Mouse (Mus musculus) neural tube, embryonic 12.5 days (tissue): Measurements from ENCODE around the gene Bbs9. TPM values are rescaled to one million over a fixed set of nuclear protein-coding genes. Genes with fewer than 3 reads are reported as not detected.

Experiments used
- ATAC-seq: fragments of 200-750 bp; cut with Nextera tagmentation; 2 replicates; pipeline ENCODE4 v1.8.0; 2017; ENCODE audit warnings: low read depth, mild to moderate bottlenecking, moderate TSS enrichment, moderate library complexity; ENCODE audit not compliant: low FRiP score
- H3K27ac ChIP-seq: fragments of 300-500 bp; sonication (generic); 2 replicates; pipeline ENCODE4 v1.5.1; 2016
- H3K27me3 ChIP-seq: fragments of 300-500 bp; sonication (generic); replicated peaks from 2 replicates; pipeline ENCODE4 v1.6.1; 2016; ENCODE audit warnings: mild to moderate bottlenecking
- H3K36me3 ChIP-seq: fragments of 300-500 bp; sonication (generic); 2 replicates; pipeline ENCODE4 v1.6.1; 2016; ENCODE audit warnings: mild to moderate bottlenecking
- H3K4me1 ChIP-seq: fragments of 300-500 bp; sonication (generic); 2 replicates; pipeline ENCODE4 v1.6.1; 2016
- H3K4me2 ChIP-seq: fragments of 300-500 bp; sonication (generic); replicated peaks from 2 replicates; pipeline ENCODE4 v1.6.1; 2016; ENCODE audit warnings: mild to moderate bottlenecking
- H3K4me3 ChIP-seq: fragments of 300-500 bp; sonication (generic); 2 replicates; pipeline ENCODE4 v1.5.1; 2016
- H3K9ac ChIP-seq: fragments of 300-500 bp; sonication (generic); 2 replicates; pipeline ENCODE4 v1.6.1; 2016; ENCODE audit warnings: mild to moderate bottlenecking
- H3K9me3 ChIP-seq: fragments of 300-500 bp; sonication (generic); 2 replicates; pipeline ENCODE4 v1.6.1; 2016; ENCODE audit warnings: mild to moderate bottlenecking
- WGBS: fragments of 180-500 bp; shearing (Covaris S2); methylation state at CpG from one replicate; pipeline ENCODE4 v1.1.7; 2016; 5-methylcytosine and 5-hydroxymethylcytosine counted together
- polyA plus RNA-seq: library from polyadenylated mRNA; unstranded; fragments of >200 nt; fragmentation: Nextera tagmentation; extraction: Ambion mirVana; gene quantifications from 2 replicates; pipeline ENCODE4 v1.2.1, GENCODE M21; 2016

Bbs9 gene
- polyA plus RNA-seq, 1 experiment from 2014 or later = 18.5 TPM

DNA sequence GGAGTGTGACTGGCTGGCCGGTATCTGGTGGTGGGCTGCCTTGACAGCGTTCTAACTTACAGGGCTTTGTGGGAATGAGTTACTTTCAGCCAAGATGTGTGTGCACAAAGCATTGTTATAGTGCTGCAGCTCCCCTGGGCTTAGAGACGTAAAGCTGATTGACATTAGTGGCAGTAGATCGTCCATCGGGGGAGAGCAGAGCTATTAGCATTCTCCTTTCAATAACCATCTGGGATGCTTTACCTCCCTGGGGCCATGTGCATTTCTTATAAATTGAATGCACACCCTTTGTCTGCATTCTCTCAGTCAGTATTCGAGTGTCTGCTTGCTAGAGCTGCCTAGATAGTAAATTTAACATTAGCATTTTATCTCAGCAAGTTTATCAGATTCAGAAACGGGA is 214.7 kb downstream of the Bbs9 start:
- Histone ChIP-seq H3K4me3 (no peak overlapping the region), H3K4me1 (no peaks in the 10 kb centered on the region), H3K27me3 (no peaks in the 10 kb centered on the region), H3K9me3 (no peaks in the 10 kb centered on the region), H3K9ac (no peak overlapping the region), H3K4me2 (no peak overlapping the region), H3K36me3 (no peaks in the 10 kb centered on the region), H3K27ac (no peak overlapping the region)
- 23% methylated on average over 7 of the region's 7 CpGs for WGBS
- peak; percentile 75 for ATAC-seq

DNA sequence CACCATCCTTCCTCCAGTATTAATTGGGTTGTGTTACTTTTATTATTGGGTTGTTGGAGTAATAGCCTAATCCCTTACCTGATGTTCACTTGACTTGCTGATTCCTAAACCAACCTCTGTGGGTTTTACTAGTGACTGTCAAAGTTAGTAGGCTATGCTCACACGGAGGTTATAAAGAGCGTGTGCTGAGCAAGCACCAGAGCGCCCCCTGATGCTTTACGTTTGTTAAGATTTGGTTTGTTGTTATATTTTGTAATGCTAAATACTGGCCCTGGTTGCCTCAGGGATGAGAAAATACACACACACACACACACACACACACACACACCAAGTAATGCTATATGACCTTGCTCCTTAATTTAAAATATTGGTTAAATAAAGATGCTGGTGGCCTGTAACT is 219.9 kb downstream of the Bbs9 start:
- Histone ChIP-seq H3K4me2 (no peak overlapping the region), H3K4me1 (no peaks in the 10 kb centered on the region), H3K36me3 (no peaks in the 10 kb centered on the region), H3K27ac (no peak overlapping the region), H3K4me3 (no peak overlapping the region), H3K27me3 (no peaks in the 10 kb centered on the region), H3K9ac (no peak overlapping the region), H3K9me3 (0 out of 2 replicates have a peak, but pooled peaks cover 4% of the 10 kb centered on the region)
- WGBS = 91% methylated on average over 4 of the region's 4 CpGs
- ATAC-seq = no peak

DNA sequence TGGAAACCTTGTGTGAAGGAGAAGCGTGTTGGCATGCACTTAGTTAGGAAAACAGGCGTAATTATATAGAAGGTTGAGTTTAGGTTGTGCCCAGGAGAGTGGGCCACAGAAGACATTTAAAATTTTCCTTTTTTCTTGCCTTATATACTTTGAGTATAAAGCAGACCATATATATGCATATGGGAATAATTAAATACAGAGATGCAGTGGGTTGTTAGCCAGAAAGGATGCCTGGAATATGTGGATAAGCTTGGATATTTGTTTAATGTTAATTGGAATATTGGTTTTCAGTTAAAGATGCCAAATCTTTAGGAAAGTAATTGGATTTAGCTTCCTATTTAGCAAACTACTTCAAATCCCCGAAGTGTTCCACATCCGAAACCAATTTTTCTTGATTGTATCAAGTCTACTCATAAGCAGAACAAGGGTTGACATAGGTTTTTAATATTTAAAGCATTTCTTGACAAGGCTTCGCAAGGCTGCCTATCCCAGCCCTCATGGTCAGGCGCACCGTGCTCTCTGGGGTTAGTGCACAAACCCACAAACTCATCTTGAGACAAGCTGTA is 221.4 kb downstream of the Bbs9 start:
- no peak for ATAC-seq
- Histone ChIP-seq H3K4me2 (no peak overlapping the region), H3K27ac (no peak overlapping the region), H3K27me3 (no peaks in the 10 kb centered on the region), H3K9ac (no peak overlapping the region), H3K9me3 (0 out of 2 replicates have a peak, but pooled peaks cover 4% of the 10 kb centered on the region), H3K36me3 (no peaks in the 10 kb centered on the region), H3K4me1 (no peaks in the 10 kb centered on the region), H3K4me3 (no peak overlapping the region)
- 93% methylated on average over 7 of the region's 7 CpGs for WGBS

DNA sequence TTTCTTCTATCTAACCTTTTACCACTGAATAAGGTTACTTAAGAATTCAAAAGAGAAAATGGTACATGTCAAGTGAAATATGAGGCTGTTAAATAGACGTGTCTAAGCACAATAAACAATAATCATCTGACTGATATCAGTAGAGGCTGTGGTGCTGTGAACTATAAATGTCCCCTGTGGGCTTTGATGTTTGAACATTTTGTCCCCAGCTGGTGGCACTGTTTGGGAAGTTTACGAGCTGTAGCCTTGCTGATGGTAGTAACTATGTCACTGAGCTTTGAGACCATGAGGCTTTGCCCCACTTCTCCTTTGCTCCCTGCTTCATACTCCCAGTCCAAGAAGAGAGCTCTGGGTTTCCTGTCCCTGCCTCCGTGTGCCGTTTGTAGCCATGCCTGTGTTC is 222.3 kb downstream of the Bbs9 start:
- no peak overlapping the region for H3K9ac ChIP-seq
- H3K4me1 ChIP-seq = no peaks in the 10 kb centered on the region
- no peak for ATAC-seq
- H3K27me3 ChIP-seq = no peaks in the 10 kb centered on the region
- 0 out of 2 replicates have a peak, but pooled peaks cover 4% of the 10 kb centered on the region for H3K9me3 ChIP-seq
- no peak overlapping the region for H3K4me2 ChIP-seq
- no peaks in the 10 kb centered on the region for H3K36me3 ChIP-seq
- no peak overlapping the region for H3K27ac ChIP-seq
- 46% methylated on average over 4 of the region's 4 CpGs for WGBS
- H3K4me3 ChIP-seq = no peak overlapping the region

DNA sequence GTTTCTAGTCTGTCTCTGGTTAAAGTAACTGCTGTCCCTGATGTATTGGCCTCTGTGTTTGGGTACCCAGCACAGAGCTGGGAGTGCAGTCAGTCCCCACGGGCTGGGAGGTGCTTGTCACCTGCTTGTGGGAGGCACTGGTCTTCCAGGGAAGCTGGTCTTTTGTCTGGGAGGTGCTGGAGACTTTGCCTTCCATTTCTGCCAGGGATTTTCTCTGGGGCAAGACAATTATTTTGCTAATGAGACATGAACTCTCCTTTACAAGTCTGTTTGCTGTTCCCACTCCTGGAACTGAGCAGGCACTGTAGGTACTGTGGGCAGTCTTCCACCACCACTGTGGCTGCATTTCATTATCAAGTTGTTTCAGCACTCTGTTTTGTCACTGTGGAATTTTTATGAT is 223.0 kb downstream of the Bbs9 start:
- no peak for ATAC-seq
- no peak overlapping the region for H3K27ac ChIP-seq
- no peak overlapping the region for H3K9ac ChIP-seq
- no peaks in the 10 kb centered on the region for H3K4me1 ChIP-seq
- peaks cover 7% of the 10 kb centered on the region; the same call in 1 of the 2 replicates for H3K9me3 ChIP-seq
- H3K4me3 ChIP-seq = no peak overlapping the region
- H3K27me3 ChIP-seq = no peaks in the 10 kb centered on the region
- H3K4me2 ChIP-seq = no peak overlapping the region
- 12% methylated on average over 1 of the region's 1 CpGs for WGBS
- H3K36me3 ChIP-seq = no peaks in the 10 kb centered on the region

DNA sequence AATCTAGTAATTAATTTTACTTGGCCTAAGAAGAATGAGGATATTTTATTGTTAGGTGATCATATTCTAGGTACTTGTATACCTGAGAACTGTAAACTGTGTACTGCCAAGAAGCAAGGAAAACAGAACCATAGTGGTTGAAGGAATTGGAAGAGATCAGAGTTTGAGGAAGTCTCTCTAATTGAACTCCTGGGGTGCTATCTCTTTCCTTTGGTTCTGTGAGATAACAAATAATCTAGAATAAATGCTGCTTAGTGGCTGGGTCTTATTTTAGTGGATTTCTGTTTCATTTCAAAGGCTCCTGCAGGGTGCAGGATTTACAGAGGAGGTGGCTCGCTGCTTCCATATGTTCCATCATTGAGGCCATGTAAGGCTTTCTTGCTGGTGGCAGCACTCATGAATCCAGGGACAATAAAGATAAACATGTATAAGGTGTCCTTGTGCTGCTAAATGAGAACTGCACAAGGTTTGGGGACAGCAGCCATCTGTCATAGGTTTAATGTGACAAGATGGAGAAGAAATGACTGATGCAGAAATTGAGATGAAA is 226.6 kb downstream of the Bbs9 start:
- H3K9ac ChIP-seq = no peak overlapping the region
- no peaks in the 10 kb centered on the region for H3K36me3 ChIP-seq
- H3K27ac ChIP-seq = no peak overlapping the region
- peaks cover 11% of the 10 kb centered on the region; the same call in 1 of the 2 replicates for H3K9me3 ChIP-seq
- no peak overlapping the region for H3K4me3 ChIP-seq
- H3K4me2 ChIP-seq = no peak overlapping the region
- H3K27me3 ChIP-seq = no peaks in the 10 kb centered on the region
- ATAC-seq = no peak
- H3K4me1 ChIP-seq = peaks cover 10% of the 10 kb centered on the region
- 82% methylated on average over 1 of the region's 1 CpGs for WGBS

DNA sequence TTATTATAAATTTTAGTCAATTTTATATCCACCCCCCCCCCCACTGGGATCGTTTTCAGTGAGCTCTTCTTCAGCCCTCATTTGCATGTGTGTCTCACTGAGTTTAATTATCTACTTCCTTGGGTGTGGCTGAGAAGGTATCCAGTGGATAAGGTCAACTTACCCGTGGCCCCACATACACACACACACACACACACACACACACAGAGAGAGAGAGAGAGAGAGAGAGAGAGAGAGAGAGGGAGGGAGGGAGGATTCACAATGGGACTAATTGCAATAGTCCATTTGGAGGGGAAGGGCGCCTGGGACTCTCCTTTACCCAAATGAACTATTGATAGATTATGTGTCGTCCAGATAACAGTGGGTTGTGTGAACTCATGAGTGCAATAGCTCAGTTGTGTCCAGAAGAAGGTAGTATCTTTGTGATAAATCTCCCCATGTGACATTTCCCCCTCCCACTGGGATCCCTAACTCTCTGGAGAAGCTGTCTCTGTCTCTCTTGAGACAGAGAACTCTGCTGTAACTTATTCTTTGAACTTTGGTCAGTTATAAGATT is 227.4 kb downstream of the Bbs9 start:
- ATAC-seq = no peak
- H3K4me3 ChIP-seq = no peak overlapping the region
- no peak overlapping the region for H3K4me2 ChIP-seq
- no peaks in the 10 kb centered on the region for H3K27me3 ChIP-seq
- no peak overlapping the region for H3K27ac ChIP-seq
- H3K9me3 ChIP-seq = peaks cover 11% of the 10 kb centered on the region; the same call in 1 of the 2 replicates
- H3K9ac ChIP-seq = no peak overlapping the region
- H3K4me1 ChIP-seq = peaks cover 16% of the 10 kb centered on the region
- no peaks in the 10 kb centered on the region for H3K36me3 ChIP-seq
- WGBS = 92% methylated on average over 4 of the region's 4 CpGs

DNA sequence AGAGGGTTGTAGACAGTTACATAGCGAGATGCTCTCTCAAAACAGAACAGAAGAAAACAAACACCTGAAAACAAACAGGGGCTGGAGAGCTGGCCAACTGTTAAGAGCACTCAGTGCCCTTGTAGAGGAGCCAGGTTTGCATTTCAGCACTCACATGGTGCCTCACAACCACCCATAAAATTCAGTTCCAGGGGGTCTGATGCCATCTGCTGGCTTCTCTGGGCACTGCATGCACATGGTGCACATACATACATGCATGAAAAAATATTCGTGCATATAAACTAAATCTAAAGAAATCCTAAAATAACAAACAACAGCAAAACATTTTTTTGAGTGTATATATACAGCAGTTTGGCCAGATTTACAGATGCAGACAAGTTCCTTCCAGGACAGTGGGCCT is 228.0 kb downstream of the Bbs9 start:
- Histone ChIP-seq H3K27me3 (no peaks in the 10 kb centered on the region), H3K4me1 (peaks cover 16% of the 10 kb centered on the region), H3K27ac (no peak overlapping the region), H3K9me3 (peaks cover 11% of the 10 kb centered on the region; the same call in 1 of the 2 replicates), H3K9ac (no peak overlapping the region), H3K4me2 (no peak overlapping the region), H3K4me3 (no peak overlapping the region), H3K36me3 (no peaks in the 10 kb centered on the region)
- WGBS = 94% methylated on average over 2 of the region's 2 CpGs
- ATAC-seq = no peak

DNA sequence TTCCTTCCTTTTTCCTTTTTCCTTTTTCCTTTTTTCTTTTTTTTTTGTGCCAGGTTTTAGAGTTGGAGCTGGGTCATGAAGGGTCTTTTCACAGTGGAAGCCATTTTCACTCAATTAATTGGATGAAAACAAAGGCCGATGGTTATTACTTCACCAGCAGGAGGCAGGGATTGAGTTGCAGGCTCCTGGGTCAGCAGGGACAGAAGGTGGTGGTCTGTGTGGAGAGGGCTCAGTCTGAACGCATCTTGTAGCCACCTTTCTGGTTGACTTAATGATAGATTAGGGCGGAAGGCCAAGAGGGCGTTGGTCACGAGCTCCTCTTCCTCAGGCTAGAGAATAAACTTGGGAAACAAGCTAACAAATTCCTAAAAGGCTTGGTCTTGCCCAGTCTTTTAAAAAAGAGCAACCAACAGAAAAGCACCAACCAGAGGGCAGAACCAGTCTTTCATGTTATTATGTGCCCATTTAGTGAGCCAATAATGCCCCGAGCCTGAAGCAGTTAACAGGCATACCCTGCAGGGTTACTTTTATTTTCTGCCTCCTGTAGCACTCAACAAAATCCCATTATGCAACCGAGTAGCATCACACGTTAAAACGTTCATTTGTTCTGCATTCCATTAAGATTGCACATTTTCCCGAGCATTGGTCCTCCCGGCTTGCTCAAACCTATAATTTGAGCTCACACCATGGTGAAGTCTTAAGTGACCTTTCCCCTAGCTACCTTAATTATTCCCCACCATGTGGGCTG is 231.8 kb downstream of the Bbs9 start:
- Histone ChIP-seq H3K27me3 (no peaks in the 10 kb centered on the region), H3K9me3 (peaks cover 7% of the 10 kb centered on the region; the same call in 1 of the 2 replicates), H3K9ac (no peak overlapping the region), H3K4me3 (no peak overlapping the region), H3K27ac (no peak overlapping the region), H3K4me2 (0 out of 2 replicates have a peak overlapping the region, but pooled peaks have one; percentile 3), H3K36me3 (no peaks in the 10 kb centered on the region), H3K4me1 (peaks cover 16% of the 10 kb centered on the region)
- 0 out of 2 replicates have a peak, but pooled peaks have one; percentile 19 for ATAC-seq
- WGBS = 11% methylated on average over 11 of the region's 11 CpGs

DNA sequence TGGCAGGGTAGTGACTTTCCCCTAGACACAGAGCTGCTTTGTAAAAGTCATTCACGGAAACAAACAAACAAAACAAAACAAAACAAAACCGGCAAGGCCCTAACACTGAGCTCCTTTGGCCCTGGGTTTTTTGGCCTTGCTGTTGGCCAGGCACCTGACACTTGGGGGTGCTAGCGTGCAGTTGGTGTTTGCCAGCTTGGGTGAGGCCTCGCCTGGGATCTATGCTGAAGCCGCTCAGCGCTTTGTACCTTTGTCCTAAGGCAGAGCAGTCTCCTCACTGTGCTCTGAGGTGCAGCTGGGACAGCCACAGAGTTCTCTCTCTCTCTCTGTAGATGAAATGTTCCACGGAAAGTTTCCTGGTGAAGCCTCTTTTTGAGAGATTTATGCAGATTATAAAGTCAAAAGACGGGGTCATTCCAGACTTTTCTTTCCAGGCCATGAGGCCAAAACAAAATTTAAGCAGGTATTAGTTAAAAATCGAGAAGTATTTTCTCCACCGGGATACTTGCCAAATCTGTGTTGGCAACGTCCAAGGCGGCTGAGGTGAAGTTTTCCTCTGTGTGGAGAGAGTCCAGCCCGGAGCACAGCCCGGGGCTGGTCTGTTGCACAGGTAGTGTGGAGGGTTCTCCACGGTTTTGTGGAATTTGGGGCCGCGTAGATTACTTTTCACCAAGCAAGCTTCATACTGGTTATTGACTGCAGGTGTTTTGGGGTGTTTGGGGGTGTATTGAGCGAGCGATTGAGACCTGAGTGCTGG is 233.6 kb downstream of the Bbs9 start:
- H3K9ac ChIP-seq = no peak overlapping the region
- H3K27ac ChIP-seq = no peak overlapping the region

DNA sequence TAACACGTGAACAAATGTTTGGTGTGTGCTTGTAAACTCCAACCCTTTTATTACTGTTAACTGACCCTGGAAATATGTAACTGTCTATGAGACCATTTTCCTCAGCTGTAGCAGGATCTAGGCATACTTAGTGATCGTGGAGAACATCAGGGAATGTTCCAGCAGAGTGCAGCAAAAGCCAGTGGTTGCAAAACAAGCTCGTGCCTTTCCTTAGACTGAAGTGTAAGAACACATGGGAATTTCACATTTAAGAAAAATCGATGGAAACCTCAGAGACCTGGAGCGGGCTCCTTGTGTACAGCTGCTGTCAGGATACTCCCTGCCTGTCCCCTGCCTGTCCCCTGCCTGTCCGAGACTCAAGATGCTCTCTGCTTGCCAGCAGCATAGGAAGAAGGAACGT is 234.5 kb downstream of the Bbs9 start:
- no peak overlapping the region for H3K9ac ChIP-seq
- H3K27me3 ChIP-seq = no peaks in the 10 kb centered on the region
- ATAC-seq = no peak
- H3K9me3 ChIP-seq = no peaks in the 10 kb centered on the region
- no peaks in the 10 kb centered on the region for H3K36me3 ChIP-seq
- H3K4me1 ChIP-seq = peaks cover 16% of the 10 kb centered on the region
- H3K4me3 ChIP-seq = no peak overlapping the region
- WGBS = 75% methylated on average over 7 of the region's 7 CpGs
- H3K4me2 ChIP-seq = no peak overlapping the region
- no peak overlapping the region for H3K27ac ChIP-seq

More for the DNA sequence above, 233.6 kb downstream of the Bbs9 start:
- Histone ChIP-seq H3K9me3 (no peaks in the 10 kb centered on the region), H3K27me3 (no peaks in the 10 kb centered on the region), H3K36me3 (no peaks in the 10 kb centered on the region), H3K4me3 (no peak overlapping the region), H3K4me1 (peaks cover 16% of the 10 kb centered on the region), H3K4me2 (no peak overlapping the region)
- peak; percentile 33; the same call in 1 of the 2 replicates for ATAC-seq
- 55% methylated on average over 19 of the region's 19 CpGs for WGBS

DNA sequence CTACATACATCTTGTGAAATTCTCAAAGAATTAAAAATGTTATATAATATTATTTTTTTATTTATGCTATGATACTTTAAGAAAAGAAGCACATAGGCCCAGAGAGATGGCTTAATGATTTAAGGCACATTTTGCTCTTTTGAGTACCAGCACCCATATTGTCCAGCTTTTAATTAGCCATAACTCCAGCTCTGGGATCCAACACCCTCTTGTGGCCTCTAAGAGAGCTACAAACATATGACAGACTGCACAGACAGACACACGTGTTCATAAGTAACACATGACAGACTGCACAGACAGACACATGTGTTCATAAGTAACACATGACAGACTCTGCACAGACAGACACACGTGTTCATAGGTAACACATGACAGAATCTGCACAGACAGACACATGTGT is 235.8 kb downstream of the Bbs9 start:
- H3K27ac ChIP-seq = no peak overlapping the region
- H3K4me2 ChIP-seq = no peak overlapping the region

More for the DNA sequence above, 235.8 kb downstream of the Bbs9 start:
- peaks cover 9% of the 10 kb centered on the region for H3K4me1 ChIP-seq
- no peaks in the 10 kb centered on the region for H3K36me3 ChIP-seq
- ATAC-seq = no peak
- no peak overlapping the region for H3K4me3 ChIP-seq
- H3K9me3 ChIP-seq = no peaks in the 10 kb centered on the region
- WGBS = 88% methylated on average over 2 of the region's 2 CpGs
- H3K9ac ChIP-seq = no peak overlapping the region
- no peaks in the 10 kb centered on the region for H3K27me3 ChIP-seq
